Mouse (Mus musculus) heart, postnatal 10 days (tissue): ENCODE measurements around the gene Btbd35f8. TPM values are rescaled to one million over a fixed set of nuclear protein-coding genes. Genes with fewer than 3 reads are reported as not detected.
"Not testable (repeated sequence)": the region's sequence is repeated elsewhere in the genome, so short reads cannot be mapped to it uniquely, and the experiment has no call there.

Experiments used
- DNase-seq, 2 experiments: peaks; one replicate each; pipeline ENCODE4 v3.0.0; 2021
- intact Hi-C: fragments of 180-260 bp; cut with DNase I; formaldehyde crosslinking; loops from one replicate; pipeline ENCODE4 v1.15.1; 2025
- total RNA-seq, 2 experiments: library from RNA; stranded (reverse); gene quantifications; 2 replicates each; pipeline ENCODE4 v1.2.3; 2021

Btbd35f8 gene
- total RNA-seq: not detected

DNA sequence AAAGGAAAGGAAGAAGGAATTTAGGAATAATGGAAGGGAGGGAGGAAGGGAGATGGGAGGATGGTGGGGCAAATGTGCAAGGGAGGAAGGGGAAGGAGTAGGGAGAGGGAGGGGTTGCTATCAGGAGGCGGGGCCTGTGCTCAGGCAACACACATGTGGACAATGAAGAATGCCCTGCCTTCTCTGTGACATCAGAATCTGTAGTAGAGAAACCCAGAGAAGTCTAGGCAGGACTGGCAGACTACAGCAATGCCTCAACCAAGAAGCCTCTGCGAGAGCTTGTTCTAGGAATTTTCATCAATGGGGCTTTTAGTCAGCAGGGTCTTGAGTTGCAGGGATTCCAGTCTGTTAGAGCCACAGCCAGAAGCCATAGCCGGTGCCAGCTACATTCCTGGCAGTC lies at the start of gene Btbd35f8:
Btbd35f8 (plus strand) TSS at position 301 of the 400 bp plus-strand sequence.
- intact Hi-C loops, DNase-seq: not testable (repeated sequence)

Other genes with a start within 250 kb of the Btbd35f8 start
- gene Spin2g, start 211.8 kb upstream of the Btbd35f8 start, total RNA-seq: not detected